Mouse (Mus musculus): ENCODE measurements around the gene Zc3h8. TPM values are rescaled to one million over a fixed set of nuclear protein-coding genes. Genes with fewer than 3 reads are reported as not detected.

The Zc3h8 gene
- 1 to 10 TPM; 3.5 to 5.3 (median 3.9) TPM for total RNA-seq (2022)

- peak; percentile 95 for DNase-seq
These were observed at the start of gene Zc3h8 for GRCm38 (mm10) chr2:128943538-128944528. Zc3h8 (minus strand) TSS chr2:128944077.

- no peak for DNase-seq
These were observed 40.9 kb upstream of the Zc3h8 start for GRCm38 (mm10) chr2:128984746-128985145.

GRCm38 (mm10) chr2:128975572-128975971, 31.7 kb upstream of the Zc3h8 start:
- no peak for DNase-seq

- no peak for DNase-seq
These were observed 28.4 kb upstream of the Zc3h8 start for GRCm38 (mm10) chr2:128972301-128972700.

GRCm38 (mm10) chr2:128968475-128969083, 24.7 kb upstream of the Zc3h8 start:
- DNase-seq, result no peak

- peak; percentile 74 for DNase-seq
These were observed 24.0 kb upstream of the Zc3h8 start, which contains the start of gene Gm10762 for GRCm38 (mm10) chr2:128967661-128968441. Gm10762 (minus strand) TSS chr2:128967725.

GRCm38 (mm10) chr2:128966641-128967580, 23.0 kb upstream of the Zc3h8 start, which contains the start of gene Zc3h6:
Zc3h6 (plus strand) TSS chr2:128967402.
- peak; percentile 97 for DNase-seq

GRCm38 (mm10) chr2:128966236-128966635, 22.4 kb upstream of the Zc3h8 start:
- DNase-seq, result no peak

GRCm38 (mm10) chr2:128965505-128966105, 21.7 kb upstream of the Zc3h8 start:
- no peak for DNase-seq

- no peak for DNase-seq
These were observed 10.3 kb upstream of the Zc3h8 start for GRCm38 (mm10) chr2:128954186-128954585.

GRCm38 (mm10) chr2:128947962-128948588, 4.2 kb upstream of the Zc3h8 start:
- DNase-seq, result no peak

GRCm38 (mm10) chr2:128936256-128936655, 7.6 kb downstream of the Zc3h8 start:
- DNase-seq, result no peak

- DNase-seq, result no peak
These were observed 13.2 kb downstream of the Zc3h8 start for GRCm38 (mm10) chr2:128930704-128931103.

- DNase-seq, result no peak
These were observed 15.4 kb downstream of the Zc3h8 start for GRCm38 (mm10) chr2:128928446-128928845.

GRCm38 (mm10) chr2:128924799-128925198, 19.1 kb downstream of the Zc3h8 start:
- DNase-seq, result no peak

GRCm38 (mm10) chr2:128916528-128916927, 27.3 kb downstream of the Zc3h8 start:
- DNase-seq, result no peak

GRCm38 (mm10) chr2:128914978-128915377, 28.9 kb downstream of the Zc3h8 start:
- no peak for DNase-seq

GRCm38 (mm10) chr2:128903661-128904060, 40.2 kb downstream of the Zc3h8 start:
- peak; percentile 33 for DNase-seq

- no peak for DNase-seq
These were observed 41.0 kb downstream of the Zc3h8 start for GRCm38 (mm10) chr2:128902843-128903242.

- no peak for DNase-seq
These were observed 51.6 kb downstream of the Zc3h8 start for GRCm38 (mm10) chr2:128892180-128892721.
